Mouse (Mus musculus): ENCODE measurements around the gene Slc35f1.

DNA sequence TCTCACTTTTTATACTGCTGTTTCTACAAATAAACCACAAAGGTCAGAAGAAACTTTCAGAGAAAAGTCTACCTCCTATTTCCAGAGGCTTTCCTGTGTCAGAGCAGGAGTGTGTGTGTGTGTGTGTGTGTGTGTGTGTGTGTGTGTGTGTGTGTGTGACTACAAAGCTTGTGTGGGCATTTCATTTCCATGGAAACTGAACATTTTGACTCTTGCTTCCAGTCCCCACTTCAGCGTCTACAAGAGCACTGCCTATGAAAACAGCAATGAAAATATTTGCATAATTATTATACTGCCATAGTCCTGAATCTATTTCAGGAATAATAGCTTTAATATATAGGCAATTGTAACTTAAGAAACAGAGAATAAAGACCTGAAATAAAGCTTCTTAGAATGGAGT lies 241.8 kb downstream of the Slc35f1 start:
- TF ChIP-seq CTCF (IDR thresholded peaks at IDR 0.05; ENCODE audit: low read depth) (no peak), EP300 (IDR thresholded peaks at IDR 0.05; ENCODE audit: low read depth) (no peak)

All from liver, embryonic 14.5 days (tissue).